Mouse (Mus musculus) right cerebral cortex, postnatal 14 days (tissue): ENCODE measurements around the gene Kif6.

Experiments
- DNase-seq: peaks from one replicate; pipeline ENCODE4 v3.0.0; 2022

Kif6 gene

GRCm38 (mm10) chr17:49739896-49740679, 125.2 kb downstream of the Kif6 start:
- no peak for DNase-seq

DNA sequence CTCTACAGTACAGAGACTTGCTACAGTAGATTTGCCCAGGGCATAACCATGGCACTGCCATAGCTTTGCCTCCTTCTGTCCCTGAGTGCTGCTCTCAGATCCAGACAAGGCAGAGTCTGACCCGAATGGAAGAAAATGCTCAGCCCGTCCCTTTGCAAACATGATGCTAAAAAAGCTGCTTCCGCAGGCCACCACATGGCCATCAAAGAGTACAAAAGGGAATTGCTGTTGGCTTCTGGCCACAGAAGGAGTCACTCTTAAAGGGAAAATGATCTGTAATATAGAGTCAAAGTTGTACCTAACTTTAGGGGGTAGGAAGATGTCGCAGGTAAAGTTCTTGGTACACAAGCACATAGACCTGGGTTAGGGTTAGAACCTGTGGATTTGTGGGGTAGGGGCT, 126.2 kb downstream of the Kif6 start:
- DNase-seq: no peak

DNA sequence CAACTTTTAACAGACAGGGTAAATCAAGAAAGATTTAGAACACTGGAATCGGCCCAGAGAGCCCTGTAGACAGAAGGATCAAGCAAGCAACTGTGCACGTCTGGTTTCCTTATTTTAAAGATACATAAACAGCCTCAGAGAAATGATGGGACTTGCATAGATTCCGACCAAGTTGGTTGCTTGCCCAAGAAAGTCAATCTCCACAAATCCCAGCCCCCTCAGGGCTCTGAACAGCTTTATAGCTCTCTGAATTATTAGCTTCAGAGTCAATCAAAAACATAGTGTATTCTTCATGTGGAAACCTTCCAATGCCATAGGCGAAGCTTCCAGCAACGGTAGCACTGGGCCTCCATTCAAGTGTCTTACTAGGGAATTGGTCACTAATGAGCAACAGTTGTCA, 127.0 kb downstream of the Kif6 start:
- no peak for DNase-seq

GRCm38 (mm10) chr17:49743580-49744463, 128.9 kb downstream of the Kif6 start:
- DNase-seq: no peak

- no peak for DNase-seq
Observed at GRCm38 (mm10) chr17:49750889-49751324, 136.0 kb downstream of the Kif6 start.

DNA sequence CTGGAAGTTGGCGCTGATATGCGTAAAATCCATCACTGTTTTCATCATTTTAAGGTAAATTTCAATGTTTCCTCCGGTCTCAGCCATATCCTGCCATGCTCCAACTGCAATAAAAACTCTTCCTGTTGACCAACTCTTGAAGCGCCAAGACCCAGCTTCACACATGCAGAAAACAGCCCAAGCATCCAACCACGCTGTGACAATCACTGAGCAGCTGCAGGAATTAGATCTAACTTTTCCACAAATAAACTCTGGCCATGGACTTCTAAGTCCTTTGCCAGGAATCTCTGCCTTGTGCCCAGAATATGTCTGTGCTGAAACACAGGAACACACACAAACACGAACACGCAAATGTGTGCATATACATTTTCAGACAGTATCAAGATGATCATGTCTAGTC, 138.9 kb downstream of the Kif6 start:
- DNase-seq: no peak

DNA sequence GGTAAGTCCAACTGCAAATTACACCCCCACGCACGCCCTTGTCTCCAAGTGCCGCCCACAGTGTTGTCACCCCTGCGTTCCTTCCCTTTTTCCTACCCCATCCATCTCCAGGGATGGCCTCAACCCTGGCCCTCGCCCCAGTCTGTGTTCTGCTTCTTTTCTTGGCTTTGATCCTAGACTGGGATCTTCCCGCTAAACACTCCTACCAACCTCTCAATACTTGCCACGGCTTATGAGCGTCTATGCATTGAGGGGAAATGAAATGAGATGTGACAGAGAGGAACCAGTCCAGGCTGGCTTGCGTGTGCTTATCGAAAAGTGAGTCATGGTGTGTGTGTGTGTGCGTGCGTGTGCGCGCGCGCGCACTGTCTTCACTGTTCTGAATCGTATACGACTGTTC, 141.9 kb downstream of the Kif6 start:
- no peak for DNase-seq

GRCm38 (mm10) chr17:49759047-49759446, 144.1 kb downstream of the Kif6 start:
- no peak for DNase-seq

GRCm38 (mm10) chr17:49761260-49761659, 146.3 kb downstream of the Kif6 start:
- DNase-seq: no peak

GRCm38 (mm10) chr17:49761838-49762237, 146.9 kb downstream of the Kif6 start:
- DNase-seq: no peak

- no peak for DNase-seq
Observed at GRCm38 (mm10) chr17:49764963-49765362, 150.0 kb downstream of the Kif6 start.

DNA sequence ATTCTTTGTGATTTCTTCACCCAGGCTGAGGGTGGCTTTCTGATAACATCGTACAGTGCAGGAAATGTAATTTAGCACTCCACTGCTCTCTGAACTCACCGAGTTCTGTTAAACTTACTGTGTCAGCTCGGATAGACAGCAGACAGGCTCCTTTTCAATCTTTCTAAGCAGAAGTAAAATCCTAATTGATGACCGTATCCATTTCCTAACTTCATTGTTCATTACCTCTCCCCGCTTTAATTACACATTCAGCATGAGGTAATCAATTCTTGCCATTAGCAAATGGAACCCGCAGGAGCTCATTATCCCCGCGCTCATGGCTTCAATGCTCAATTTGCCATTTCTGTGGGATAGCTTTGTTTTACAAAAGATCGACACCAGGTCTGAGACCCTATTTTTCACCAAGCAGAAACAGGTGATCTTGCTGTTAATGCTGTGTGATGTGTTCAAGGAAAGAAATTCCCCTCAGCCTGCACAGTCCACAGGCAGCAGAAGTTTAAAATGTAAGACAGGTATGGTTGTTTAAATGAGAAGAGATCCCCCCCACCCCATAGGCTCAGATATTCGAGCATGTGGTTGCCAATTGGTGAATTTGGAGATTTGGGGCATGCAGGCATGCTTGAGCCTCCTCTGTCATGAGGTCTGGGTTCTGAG, 152.9 kb downstream of the Kif6 start:
- DNase-seq: no peak

DNA sequence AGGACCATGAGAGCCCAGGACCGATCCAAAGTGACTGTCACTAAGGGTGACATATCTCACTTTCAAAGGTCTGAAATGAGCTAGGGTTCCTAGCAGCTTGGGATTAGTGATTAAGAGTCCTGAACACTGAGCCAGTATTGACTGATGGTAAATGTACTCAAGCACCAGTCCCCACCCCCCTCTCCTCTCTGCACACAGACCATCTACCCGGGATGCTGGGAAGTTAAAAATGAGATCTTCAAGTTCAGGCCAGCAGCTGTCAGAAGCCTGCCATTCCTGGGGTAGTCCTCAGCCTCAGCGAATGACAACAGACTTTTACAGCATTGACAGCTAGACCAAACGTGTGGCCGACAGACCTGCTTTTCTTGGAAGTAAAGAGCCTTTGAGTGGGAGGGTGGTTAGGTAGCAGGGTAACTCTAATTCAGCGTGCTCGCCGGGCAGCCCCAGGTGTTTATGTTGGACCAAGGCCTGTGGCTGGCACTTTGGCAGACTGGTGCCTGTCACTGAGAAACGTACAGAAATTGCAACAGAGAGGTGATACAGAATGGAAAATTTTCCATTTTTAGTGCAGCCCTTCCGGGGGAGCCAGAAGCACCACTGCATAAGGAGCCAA, 156.9 kb downstream of the Kif6 start:
- DNase-seq: no peak

- no peak for DNase-seq
Observed at GRCm38 (mm10) chr17:49777115-49777839, 162.3 kb downstream of the Kif6 start.

DNA sequence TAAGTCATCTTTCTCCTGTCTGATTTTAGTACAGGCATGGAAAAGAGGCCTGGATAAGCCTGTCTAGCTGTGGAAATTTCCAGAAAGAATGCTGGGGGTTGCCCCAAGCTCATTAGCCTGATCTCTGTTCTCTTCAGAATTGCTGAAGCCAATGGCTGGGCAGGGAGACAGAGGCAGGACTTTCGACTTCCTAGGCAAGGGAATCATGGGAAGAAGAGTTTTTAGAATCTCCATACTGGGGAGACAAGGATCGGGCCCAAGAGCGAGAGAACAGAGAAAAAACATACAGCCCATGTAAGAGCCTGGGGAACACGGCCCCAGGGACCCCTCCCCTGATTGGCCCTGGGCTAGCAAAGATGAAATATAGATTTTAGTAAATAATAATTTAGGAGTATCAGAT, 164.1 kb downstream of the Kif6 start:
- DNase-seq: no peak

GRCm38 (mm10) chr17:49779576-49779975, 164.6 kb downstream of the Kif6 start:
- DNase-seq: peak; percentile 14

GRCm38 (mm10) chr17:49785851-49786250, 170.9 kb downstream of the Kif6 start:
- no peak for DNase-seq

GRCm38 (mm10) chr17:49787351-49787750, 172.4 kb downstream of the Kif6 start:
- no peak for DNase-seq

- no peak for DNase-seq
Observed at GRCm38 (mm10) chr17:49788187-49788974, 173.4 kb downstream of the Kif6 start.

DNA sequence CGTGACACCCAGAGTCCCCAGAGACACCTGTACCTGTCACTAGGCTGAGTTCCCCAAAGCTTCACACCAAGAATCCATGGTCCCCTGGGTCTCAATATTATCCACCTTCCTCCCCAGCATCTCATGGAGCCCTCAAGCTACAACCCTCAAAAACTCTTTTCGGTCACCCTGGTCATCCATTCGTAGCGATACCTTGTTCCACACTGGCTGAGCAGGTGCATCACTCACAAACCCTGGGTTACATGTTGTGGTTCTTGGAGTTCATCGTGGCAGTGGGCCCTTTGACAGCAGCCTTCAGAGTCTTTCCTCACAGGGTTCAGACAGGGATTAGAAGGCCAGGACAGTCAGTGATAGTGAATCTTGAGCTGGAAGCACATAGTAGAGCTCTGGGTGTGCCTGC, 176.6 kb downstream of the Kif6 start:
- no peak for DNase-seq

DNA sequence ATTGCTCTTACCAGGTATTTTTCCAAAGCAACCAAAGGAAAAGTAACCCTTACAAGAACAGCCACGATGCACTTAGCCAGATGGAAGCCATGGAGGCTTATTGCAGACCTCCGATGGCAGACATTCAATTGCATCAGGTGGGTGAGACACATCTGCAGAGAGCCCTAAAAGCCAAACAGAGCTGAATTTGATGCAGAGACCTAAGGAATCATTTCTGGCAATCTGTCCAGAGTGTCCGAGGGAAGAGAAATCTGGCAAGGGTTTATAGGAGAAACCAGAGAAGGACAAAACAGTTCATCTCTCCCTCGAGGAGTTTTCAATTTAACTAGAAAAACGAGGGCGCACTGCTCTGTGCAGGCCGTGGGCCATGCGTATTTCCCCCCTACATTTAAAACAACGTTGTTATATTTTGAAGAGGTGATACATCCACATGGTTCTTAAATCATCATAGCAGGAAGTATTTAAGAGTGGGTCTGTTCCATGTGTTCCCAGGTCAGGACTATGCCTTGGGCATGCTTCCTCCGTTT, 177.3 kb downstream of the Kif6 start:
- DNase-seq: no peak
